17 mouse cellular contexts compared by ENCODE assay signal in genomic region chr6:84130867-84131266, GRCm38 (mm10).
DNase-seq lines count a peak whose midpoint lies in the region; ATAC-seq lines count a peak whose summit lies in the region.
"Had no signal": no experiment of that assay in that cellular context is flagged by ENCODE, and none has a peak within 500 bp of the region (broad histone marks: within the 10 kb centered on the region; RNA-seq: fewer than 3 reads in every experiment).

No protein-coding gene starts in this region.

- no peaks in the 10 kb centered on the region for H3K9me3 ChIP-seq in heart, embryonic 13.5 days
- H3K9me3 ChIP-seq in embryonic facial prominence, embryonic 15.5 days (replicated peaks), result no peaks in the 10 kb centered on the region
- H3K9me3 ChIP-seq in limb, embryonic 13.5 days, result no peaks in the 10 kb centered on the region
- H3K9me3 ChIP-seq: forebrain, embryonic 12.5 days; hindbrain, embryonic 10.5 days; hindbrain, embryonic 15.5 days had no signal

- no peak overlapping the region for H3K4me2 ChIP-seq in heart, embryonic 13.5 days
- no peak overlapping the region for H3K4me2 ChIP-seq in embryonic facial prominence, embryonic 15.5 days (replicated peaks)
- no peak overlapping the region for H3K4me2 ChIP-seq in limb, embryonic 13.5 days (replicated peaks)
- H3K4me2 ChIP-seq: forebrain, embryonic 12.5 days; hindbrain, embryonic 15.5 days had no signal

- peaks cover 41% of the 10 kb centered on the region for H3K4me1 ChIP-seq in heart, embryonic 13.5 days
- peaks cover 26% of the 10 kb centered on the region for H3K4me1 ChIP-seq in embryonic facial prominence, embryonic 15.5 days
- H3K4me1 ChIP-seq in limb, embryonic 13.5 days, result peaks cover 76% of the 10 kb centered on the region

- H3K36me3 ChIP-seq in heart, embryonic 13.5 days, result peaks cover 6% of the 10 kb centered on the region; the same call in 1 of the 2 replicates
- H3K36me3 ChIP-seq in embryonic facial prominence, embryonic 15.5 days, result no peaks in the 10 kb centered on the region
- no peaks in the 10 kb centered on the region for H3K36me3 ChIP-seq in limb, embryonic 13.5 days
- H3K36me3 ChIP-seq: forebrain, embryonic 12.5 days; hindbrain, embryonic 10.5 days; hindbrain, embryonic 15.5 days had no signal

- no peak overlapping the region for H3K9ac ChIP-seq in heart, embryonic 13.5 days
- no peak overlapping the region for H3K9ac ChIP-seq in embryonic facial prominence, embryonic 15.5 days
- H3K9ac ChIP-seq in limb, embryonic 13.5 days, result no peak overlapping the region
- H3K9ac ChIP-seq: forebrain, embryonic 12.5 days; hindbrain, embryonic 15.5 days had no signal

- DNase-seq in heart, adult 8-10 months (ENCODE audit: low spot score), result no peak
- no peak for DNase-seq in right cerebral cortex, postnatal 4 days
- no peak for DNase-seq in adrenal gland, adult 18-20 months (ENCODE audit: low spot score in 2 of 2)
- DNase-seq: adrenal gland, adult 8-10 months; adrenal gland, postnatal 36 days; cerebellum, adult 2 months; cerebellum, postnatal 14 days; embryo, embryonic 11 days; gastrocnemius, postnatal 10 days had no signal

- no peaks in the 10 kb centered on the region for H3K27me3 ChIP-seq in heart, embryonic 13.5 days (replicated peaks)
- H3K27me3 ChIP-seq in embryonic facial prominence, embryonic 15.5 days, result no peaks in the 10 kb centered on the region
- H3K27me3 ChIP-seq in limb, embryonic 13.5 days, result no peaks in the 10 kb centered on the region
- H3K27me3 ChIP-seq: forebrain, embryonic 12.5 days; hindbrain, embryonic 15.5 days had no signal

- peak overlapping the region; percentile 65; the same call in 1 of the 2 replicates for H3K27ac ChIP-seq in heart, embryonic 13.5 days (replicated peaks)
- H3K27ac ChIP-seq in embryonic facial prominence, embryonic 15.5 days (replicated peaks), result 0 out of 2 replicates have a peak overlapping the region, but pooled peaks have one; percentile 2
- peak overlapping the region; percentile 90 for H3K27ac ChIP-seq in limb, embryonic 13.5 days
- H3K27ac ChIP-seq: forebrain, embryonic 12.5 days; hindbrain, embryonic 15.5 days had no signal

- no peak overlapping the region for H3K4me3 ChIP-seq in heart, embryonic 13.5 days
- no peak overlapping the region for H3K4me3 ChIP-seq in embryonic facial prominence, embryonic 15.5 days (replicated peaks)
- H3K4me3 ChIP-seq in limb, embryonic 13.5 days, result no peak overlapping the region
- H3K4me3 ChIP-seq: forebrain, embryonic 12.5 days; hindbrain, embryonic 10.5 days; hindbrain, embryonic 15.5 days had no signal

- WGBS in heart, embryonic 13.5 days, result 87% methylated on average over 4 of the region's 4 CpGs
- WGBS in embryonic facial prominence, embryonic 15.5 days, result 84% methylated on average over 4 of the region's 4 CpGs
- WGBS in limb, embryonic 13.5 days, result 86% methylated on average over 4 of the region's 4 CpGs

- no peak for ATAC-seq in heart, embryonic 13.5 days (ENCODE audit: extremely low read depth, insufficient number of reproducible peaks, low FRiP score, low TSS enrichment)
- ATAC-seq in embryonic facial prominence, embryonic 15.5 days (ENCODE audit: insufficient number of reproducible peaks, low FRiP score, low TSS enrichment, low read depth), result no peak
- ATAC-seq in limb, embryonic 13.5 days (ENCODE audit: low FRiP score, low read depth), result no peak
- ATAC-seq: forebrain, embryonic 16.5 days; intestine, embryonic 16.5 days had no signal

Comparison
In these comparisons a context has a peak if more than half of its experiments do, and no peak if none do; other contexts are left out.
1. H3K27ac ChIP-seq: peak in every context shown above with its lines; median percentile 90 in limb, embryonic 13.5 days; 65 in heart, embryonic 13.5 days; 2 in embryonic facial prominence, embryonic 15.5 days.